Mouse (Mus musculus) CH12.LX (cell line): ENCODE results near the gene Timm29. TPM values are rescaled to one million over a fixed set of nuclear protein-coding genes. Genes with fewer than 3 reads are reported as not detected.
A peak's percentile ranks its signal among the peaks of the same experiment; 100 is the strongest.

ENCODE experiments used
- DNase-seq: peaks from one replicate; pipeline ENCODE4 v3.0.0-alpha.2; 2013; ENCODE audit errors: extremely low read depth
- H3K27ac ChIP-seq: 2 replicates; pipeline ENCODE4 v1.5.1; 2012; ENCODE audit warnings: low read depth, mild to moderate bottlenecking, control low read depth, moderate library complexity; ENCODE audit not compliant: insufficient read depth
- H3K27me3 ChIP-seq: replicated peaks from 2 replicates; pipeline ENCODE3; 2012; ENCODE audit warnings: inconsistent platforms
- H3K36me3 ChIP-seq, 2 experiments: replicated peaks in 1 of 2; 2 replicates each; pipeline versions ENCODE3 to v1.6.1; 2012; ENCODE audit warnings: inconsistent platforms in 1 of 2, low read length in 1 of 2, mild to moderate bottlenecking in 1 of 2, mixed read lengths in 1 of 2, moderate library complexity in 1 of 2; ENCODE audit not compliant: control insufficient read depth in 1 of 2, insufficient read depth in 1 of 2
- H3K4me1 ChIP-seq, 2 experiments: 2 replicates each; pipeline ENCODE4 v1.6.1; 2012; ENCODE audit warnings: inconsistent platforms in 1 of 2, moderate library complexity in 1 of 2; ENCODE audit not compliant: insufficient read depth in 2 of 2, control insufficient read depth in 1 of 2
- H3K4me2 ChIP-seq: 2 replicates; pipeline ENCODE4 v1.6.1; 2012; ENCODE audit warnings: low read depth, mild to moderate bottlenecking, control low read depth; ENCODE audit not compliant: poor library complexity, insufficient read depth, severe bottlenecking
- H3K4me3 ChIP-seq, 3 experiments: fragments of 150-350 bp in 1 of 3; sonication (generic) in 1 of 3; replicated peaks in 1 of 3; 2 replicates each; pipeline versions ENCODE3 to v1.5.1; 2011 to 2012; ENCODE audit warnings: low read depth in 2 of 3, low read length in 2 of 3, mild to moderate bottlenecking in 2 of 3, moderate library complexity in 2 of 3, control low read depth in 1 of 3, improper control_type of control experiment in 1 of 3, inconsistent platforms in 1 of 3, mixed read lengths in 1 of 3; ENCODE audit not compliant: poor library complexity in 1 of 3
- H3K79me2 ChIP-seq: replicated peaks from 2 replicates; pipeline ENCODE4 v1.6.1; 2012; ENCODE audit warnings: mild to moderate bottlenecking, moderate library complexity; ENCODE audit not compliant: control insufficient read depth, poor library complexity, insufficient read depth, severe bottlenecking; ENCODE audit errors: extremely low read depth
- H3K9ac ChIP-seq: 2 replicates; pipeline ENCODE4 v1.6.1; 2012; ENCODE audit warnings: low read depth, mild to moderate bottlenecking, control low read depth, moderate library complexity; ENCODE audit not compliant: insufficient read depth
- H3K9me3 ChIP-seq: replicated peaks from 2 replicates; pipeline ENCODE3; 2012; ENCODE audit warnings: low read length, inconsistent platforms, mixed read lengths
- BHLHE40 ChIP-seq: IDR thresholded peaks from 2 replicates; pipeline ENCODE4 v1.6.1; 2011; ENCODE audit warnings: mild to moderate bottlenecking, low read depth, low read length, improper control_type of control experiment
- CHD1 ChIP-seq: IDR thresholded peaks from 2 replicates; pipeline ENCODE4 v1.6.1; 2012; ENCODE audit warnings: low read depth, low read length, improper control_type of control experiment, inconsistent platforms
- CHD2 ChIP-seq: IDR thresholded peaks from 2 replicates; pipeline ENCODE4 v1.6.1; 2011; ENCODE audit warnings: low read length, improper control_type of control experiment
- CTCF ChIP-seq, 2 experiments: IDR thresholded peaks in 1 of 2; conservative IDR thresholded peaks in 1 of 2; 2 replicates each; pipeline ENCODE4 v1.5.1; 2011 to 2012; ENCODE audit warnings: low read depth in 2 of 2, low read length in 2 of 2, improper control_type of control experiment in 1 of 2, inconsistent platforms in 1 of 2, mild to moderate bottlenecking in 1 of 2, moderate library complexity in 1 of 2
- ELF1 ChIP-seq: IDR thresholded peaks from 2 replicates; pipeline ENCODE4 v1.6.1; 2014; ENCODE audit warnings: low read depth, mild to moderate bottlenecking, inconsistent platforms, low read length, improper control_type of control experiment
- EP300 ChIP-seq: IDR thresholded peaks from 2 replicates; pipeline ENCODE4 v1.6.1; 2011; ENCODE audit warnings: low read length, improper control_type of control experiment
- HCFC1 ChIP-seq: IDR thresholded peaks from 2 replicates; pipeline ENCODE4 v1.6.1; 2012; ENCODE audit warnings: low read depth, mild to moderate bottlenecking, inconsistent platforms, low read length, improper control_type of control experiment
- JUND ChIP-seq: conservative IDR thresholded peaks from 2 replicates; pipeline ENCODE4 v1.6.1; 2011; ENCODE audit warnings: low read depth, low read length, improper control_type of control experiment
- MAFK ChIP-seq: IDR thresholded peaks from 2 replicates; pipeline ENCODE4 v1.6.1; 2011; ENCODE audit warnings: low read length, improper control_type of control experiment; ENCODE audit not compliant: insufficient replicate concordance
- MAX ChIP-seq: IDR thresholded peaks from 2 replicates; pipeline ENCODE4 v1.6.1; 2011; ENCODE audit warnings: low read length, improper control_type of control experiment
- MAZ ChIP-seq: IDR thresholded peaks from 2 replicates; pipeline ENCODE4 v1.6.1; 2012; ENCODE audit warnings: low read depth, mild to moderate bottlenecking, inconsistent platforms, low read length, improper control_type of control experiment, moderate library complexity
- MEF2A ChIP-seq: IDR thresholded peaks from 2 replicates; pipeline ENCODE4 v1.6.1; 2014; ENCODE audit warnings: low read depth, mild to moderate bottlenecking, inconsistent platforms, low read length, improper control_type of control experiment, borderline replicate concordance
- NELFE ChIP-seq: IDR thresholded peaks from 2 replicates; pipeline ENCODE4 v1.6.1; 2011; ENCODE audit warnings: low read depth, low read length, improper control_type of control experiment
- NRF1 ChIP-seq: IDR thresholded peaks from 2 replicates; pipeline ENCODE4 v1.6.1; 2014; ENCODE audit warnings: low read depth, mild to moderate bottlenecking, inconsistent platforms, low read length, improper control_type of control experiment, moderate library complexity
- RAD21 ChIP-seq: IDR thresholded peaks from 2 replicates; pipeline ENCODE4 v1.6.1; 2011; ENCODE audit warnings: low read depth, mild to moderate bottlenecking, low read length, improper control_type of control experiment, moderate library complexity
- RCOR1 ChIP-seq: conservative IDR thresholded peaks from 2 replicates; pipeline ENCODE4 v1.6.1; 2012; ENCODE audit warnings: low read depth, mild to moderate bottlenecking, inconsistent platforms, low read length, improper control_type of control experiment
- SIN3A ChIP-seq: IDR thresholded peaks from 2 replicates; pipeline ENCODE4 v1.6.1; 2012; ENCODE audit warnings: low read length, improper control_type of control experiment, inconsistent platforms
- SMC3 ChIP-seq: IDR thresholded peaks from 2 replicates; pipeline ENCODE4 v1.6.1; 2011; ENCODE audit warnings: low read depth, low read length, improper control_type of control experiment
- TBP ChIP-seq: conservative IDR thresholded peaks from 2 replicates; pipeline ENCODE4 v1.6.1; 2011; ENCODE audit warnings: low read depth, low read length, improper control_type of control experiment
- TCF12 ChIP-seq: IDR thresholded peaks from 2 replicates; pipeline ENCODE4 v1.6.1; 2014; ENCODE audit warnings: low read depth, mild to moderate bottlenecking, inconsistent platforms, low read length, improper control_type of control experiment
- UBTF ChIP-seq: IDR thresholded peaks from 2 replicates; pipeline ENCODE4 v1.6.1; 2012; ENCODE audit warnings: low read depth, mild to moderate bottlenecking, inconsistent platforms, low read length, improper control_type of control experiment, moderate library complexity
- USF2 ChIP-seq: conservative IDR thresholded peaks from 2 replicates; pipeline ENCODE4 v1.6.1; 2011; ENCODE audit warnings: low read depth, low read length, improper control_type of control experiment
- ZC3H11A ChIP-seq: IDR thresholded peaks from 2 replicates; pipeline ENCODE4 v1.6.1; 2012; ENCODE audit warnings: low read depth, mild to moderate bottlenecking, inconsistent platforms, low read length, improper control_type of control experiment
- ZKSCAN1 ChIP-seq: IDR thresholded peaks from 2 replicates; pipeline ENCODE4 v1.6.1; 2012; ENCODE audit warnings: low read depth, inconsistent platforms, low read length, improper control_type of control experiment, borderline replicate concordance
- ZMIZ1 ChIP-seq: IDR thresholded peaks from 2 replicates; pipeline ENCODE4 v1.6.1; 2012; ENCODE audit warnings: low read depth, mild to moderate bottlenecking, inconsistent platforms, low read length, improper control_type of control experiment
- ZNF384 ChIP-seq: IDR thresholded peaks from 2 replicates; pipeline ENCODE4 v1.6.1; 2012; ENCODE audit warnings: low read depth, low read length, improper control_type of control experiment, inconsistent platforms
- dilution Hi-C: fragments of 300-500 bp; cut with MboI; formaldehyde crosslinking; loops from 2 replicates; pipeline ENCODE4 v1.14.3; 2020; ENCODE audit warnings: low sequenced_read_pairs; ENCODE audit not compliant: extremely low pct_unique_long_range_greater_than_20kb, extremely low pct_ligation_motif_present
- in situ Hi-C: fragments of 300-500 bp; cut with MboI; formaldehyde crosslinking; loops from 3 replicates; pipeline ENCODE4 v1.14.3; 2019; ENCODE audit warnings: low sequenced_read_pairs, low pct_ligation_motif_present, low pct_unique_long_range_greater_than_20kb, mixed read lengths
- polyA plus RNA-seq: library from polyadenylated mRNA; unstranded; fragments of >175 nt; gene quantifications from 2 replicates; pipeline ENCODE4 v1.2.1, GENCODE M21; 2012; ENCODE audit warnings: low read depth; ENCODE audit not compliant: insufficient read length
- total RNA-seq, 2 experiments: library from RNA; depleted of rRNA; stranded (reverse); fragments of 300-350 nt in 1 of 2; fragments of >200 nt in 1 of 2; gene quantifications; 2 replicates each; pipeline ENCODE4 v1.2.3; 2012 to 2014

The Timm29 gene
- total and polyA plus RNA-seq, 3 experiments, result 12.0 to 34.6 (median 19.5) TPM

DNA sequence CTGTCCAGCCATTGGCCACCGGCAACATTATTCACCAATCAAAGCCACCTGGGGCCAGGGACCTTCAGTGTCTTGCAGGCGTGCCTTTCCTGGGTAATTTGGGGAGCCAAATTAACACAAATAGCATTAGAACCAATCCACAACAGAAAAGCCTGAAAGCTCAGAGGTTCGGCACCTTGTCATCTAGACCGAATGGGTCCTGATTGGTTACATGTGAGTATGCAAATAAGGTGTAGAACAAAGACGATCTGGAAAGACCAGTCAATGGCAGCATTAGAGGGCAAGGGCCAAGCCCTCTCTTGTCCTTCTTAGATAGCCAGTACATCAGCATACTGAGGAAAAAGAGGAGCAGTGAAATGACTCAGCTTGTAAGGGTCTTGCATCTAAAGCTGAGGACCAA is 13.3 kb downstream of the Timm29 start:
- Histone ChIP-seq H3K9me3 (no peaks in the 10 kb centered on the region), H3K27me3 (no peaks in the 10 kb centered on the region), H3K4me3 (no peak overlapping the region), H3K9ac (no peak overlapping the region), H3K4me2 (no peak overlapping the region), H3K4me1 (peaks cover 12 to 27% of the 10 kb centered on the region in 2 experiments), H3K36me3 (no peaks in the 10 kb centered on the region), H3K79me2 (no peaks in the 10 kb centered on the region), H3K27ac (no peak overlapping the region)
- DNase-seq, result no peak
- TF ChIP-seq JUND, result no peak
- no peak for TF ChIP-seq ZNF384
- in situ Hi-C loops (no loop called here), dilution Hi-C loops (no loop called here)

DNA sequence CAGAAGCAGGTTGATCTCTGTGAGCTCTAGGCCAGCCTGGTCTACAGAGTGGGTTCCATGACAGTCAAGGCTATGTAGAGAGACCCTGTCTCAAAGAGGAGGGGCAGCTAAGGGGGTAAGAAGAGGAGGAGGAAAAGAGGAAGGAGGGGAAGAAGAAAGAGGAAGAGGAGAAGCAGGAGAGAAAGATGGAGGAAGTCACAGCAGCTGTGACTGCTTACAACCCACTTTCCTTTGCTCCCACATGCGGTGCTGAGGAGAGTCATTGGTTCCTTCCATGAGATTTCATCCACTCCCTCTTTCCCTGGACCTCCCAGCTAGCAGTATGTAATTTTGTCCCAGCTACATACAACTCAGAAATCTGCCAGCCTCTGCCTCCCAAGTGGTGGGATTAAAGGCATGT is 14.1 kb downstream of the Timm29 start:
- no peak for DNase-seq
- in situ Hi-C loops, result no loop called here
- H3K27ac ChIP-seq, result no peak overlapping the region

DNA sequence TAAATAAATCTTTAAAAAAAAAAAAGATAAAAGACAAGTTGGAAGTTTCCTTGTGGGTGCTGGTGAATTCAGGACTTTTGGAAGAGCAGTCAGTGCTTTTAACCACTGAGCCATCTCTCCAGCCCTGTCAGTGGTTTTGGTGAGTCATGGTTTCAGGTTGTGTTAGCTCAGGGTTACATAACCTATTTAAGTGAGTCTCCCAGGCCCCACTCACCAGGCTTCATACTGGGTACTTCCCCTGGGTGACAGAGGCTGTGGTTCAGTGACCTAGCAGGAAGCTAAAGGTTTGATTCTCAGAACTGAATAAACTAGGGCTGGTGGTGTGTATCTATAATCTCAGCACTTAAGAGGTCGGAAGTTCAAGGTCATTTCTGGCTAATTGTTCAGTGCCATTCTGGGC is 17.3 kb downstream of the Timm29 start:
- no peaks in the 10 kb centered on the region for H3K79me2 ChIP-seq
- H3K27ac ChIP-seq, result peak overlapping the region; percentile 19; the same call in 1 of the 2 replicates
- in situ Hi-C loops, result no loop called here
- TF ChIP-seq RCOR1 (no peak), RAD21 (no peak), TBP (0 out of 2 replicates have a peak, but pooled peaks have one; percentile 25), ZMIZ1 (no peak), EP300 (peak; percentile 90), MEF2A (peak; percentile 81), MAX (no peak), ZNF384 (no peak), ELF1 (no peak), HCFC1 (no peak), JUND (peak; percentile 92), MAZ (no peak), USF2 (no peak), MAFK (peak; percentile 92), NRF1 (no peak), BHLHE40 (0 out of 2 replicates have a peak, but pooled peaks have one; percentile 33), SMC3 (no peak), UBTF (no peak), TCF12 (peak; percentile 50; the same call in 1 of the 2 replicates), ZC3H11A (no peak), CTCF (conservative IDR thresholded peaks at IDR 0.05 in 1 of 2, IDR thresholded peaks at IDR 0.05 in 1 of 2; ENCODE audit: low read depth in 2 of 2, low read length in 2 of 2) (no peak), ZKSCAN1 (no peak), CHD1 (no peak)

More for the DNA sequence above, 14.1 kb downstream of the Timm29 start:
- H3K9me3 ChIP-seq, result no peaks in the 10 kb centered on the region
- no peak overlapping the region for H3K9ac ChIP-seq
- no peaks in the 10 kb centered on the region for H3K36me3 ChIP-seq
- dilution Hi-C loops, result no loop called here
- no peaks in the 10 kb centered on the region for H3K79me2 ChIP-seq
- no peak for TF ChIP-seq CHD2
- TF ChIP-seq TBP, result no peak
- no peak for TF ChIP-seq NRF1
- no peak for TF ChIP-seq NELFE
- TF ChIP-seq CHD1, result no peak
- TF ChIP-seq SIN3A, result no peak
- no peak for TF ChIP-seq HCFC1
- no peak for TF ChIP-seq TCF12
- TF ChIP-seq, all 38 proteins: peak for 0
- Histone ChIP-seq H3K4me1 (peaks cover 12 to 27% of the 10 kb centered on the region in 2 experiments), H3K4me3 (no peak overlapping the region), H3K27me3 (no peaks in the 10 kb centered on the region), H3K4me2 (no peak overlapping the region)

More for the DNA sequence above, 17.3 kb downstream of the Timm29 start:
- H3K27me3 ChIP-seq, result no peaks in the 10 kb centered on the region
- no peak overlapping the region; the same call in 1 of the 2 replicates for H3K4me2 ChIP-seq
- peaks cover 12 to 36% of the 10 kb centered on the region in 2 experiments for H3K4me1 ChIP-seq
- H3K9ac ChIP-seq, result no peak overlapping the region
- H3K4me3 ChIP-seq, result no peak overlapping the region
- H3K9me3 ChIP-seq, result no peaks in the 10 kb centered on the region
- peak; percentile 93 for DNase-seq
- dilution Hi-C loops, result no loop called here
- H3K36me3 ChIP-seq, result no peaks in the 10 kb centered on the region
